Mouse (Mus musculus) forelimb bud, embryonic 11.5 days (tissue): ENCODE results near the gene Atp11c.

Experiments
- DNase-seq: peaks from one replicate; pipeline ENCODE4 v3.0.0-alpha.2; 2012; ENCODE audit warnings: low read depth, low spot score

Atp11c gene

GRCm38 (mm10) chrX:60386852-60387251, 205.6 kb downstream of the Atp11c start:
- DNase-seq: no peak

DNA sequence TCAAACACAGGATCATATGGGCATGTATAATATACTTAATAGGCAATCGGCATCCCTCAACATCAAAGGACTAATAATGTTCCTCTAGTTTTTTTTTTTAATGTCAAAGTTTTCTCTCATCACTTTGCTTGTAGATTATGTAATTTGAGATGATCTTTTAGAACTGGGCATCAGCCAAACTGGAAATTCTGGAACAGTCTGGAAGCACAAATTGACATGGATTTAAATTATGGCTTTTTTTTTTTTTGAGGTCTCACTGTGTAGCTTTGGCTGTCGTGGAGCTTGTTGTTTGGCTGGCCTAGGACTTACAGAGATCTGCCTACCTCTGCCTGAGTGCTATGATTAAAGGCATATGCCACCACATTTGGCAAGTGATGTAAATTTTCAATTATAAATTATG, 210.8 kb downstream of the Atp11c start:
- no peak for DNase-seq

- no peak for DNase-seq
Measured at GRCm38 (mm10) chrX:60380386-60380785, 212.1 kb downstream of the Atp11c start.

- no peak for DNase-seq
Measured at GRCm38 (mm10) chrX:60348741-60349140, 243.8 kb downstream of the Atp11c start.

GRCm38 (mm10) chrX:60345447-60345846, 247.1 kb downstream of the Atp11c start:
- DNase-seq: no peak

DNA sequence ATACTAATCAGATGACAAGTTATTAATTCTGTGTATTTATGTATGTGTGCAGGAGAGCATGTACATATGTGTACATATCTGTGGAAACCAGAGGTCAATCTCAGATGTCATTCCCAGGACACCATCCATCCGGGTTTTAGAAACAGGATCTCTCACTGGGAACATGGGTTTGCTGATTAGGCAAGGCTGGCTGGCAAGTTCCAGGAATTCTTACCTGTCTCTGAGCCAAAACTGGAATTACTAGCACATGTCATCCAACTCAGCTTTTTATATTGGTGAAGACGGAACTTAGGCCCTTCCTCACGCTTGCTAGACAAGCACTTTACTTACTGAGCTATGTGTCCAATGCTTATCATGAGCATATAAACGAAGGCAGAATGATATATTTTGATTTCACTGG, 247.5 kb downstream of the Atp11c start:
- DNase-seq: no peak

DNA sequence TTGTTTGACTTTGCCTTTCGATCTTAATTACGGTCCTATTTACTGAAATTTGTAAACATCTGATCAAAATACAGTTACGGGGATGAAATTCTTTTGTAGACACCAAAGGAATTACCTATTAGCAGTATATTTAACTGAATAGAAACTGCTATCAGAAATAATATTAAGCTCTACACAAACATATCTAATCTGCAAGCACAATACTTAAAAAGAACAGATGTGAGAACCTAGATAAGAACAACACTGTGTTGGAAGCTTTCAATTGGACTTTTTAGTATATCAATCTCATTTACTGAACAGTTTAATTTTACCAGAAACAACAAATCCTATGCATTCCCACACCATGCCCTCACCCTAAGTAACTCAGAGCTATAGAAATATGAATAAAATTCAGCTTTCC, 262.8 kb downstream of the Atp11c start:
- no peak for DNase-seq

DNA sequence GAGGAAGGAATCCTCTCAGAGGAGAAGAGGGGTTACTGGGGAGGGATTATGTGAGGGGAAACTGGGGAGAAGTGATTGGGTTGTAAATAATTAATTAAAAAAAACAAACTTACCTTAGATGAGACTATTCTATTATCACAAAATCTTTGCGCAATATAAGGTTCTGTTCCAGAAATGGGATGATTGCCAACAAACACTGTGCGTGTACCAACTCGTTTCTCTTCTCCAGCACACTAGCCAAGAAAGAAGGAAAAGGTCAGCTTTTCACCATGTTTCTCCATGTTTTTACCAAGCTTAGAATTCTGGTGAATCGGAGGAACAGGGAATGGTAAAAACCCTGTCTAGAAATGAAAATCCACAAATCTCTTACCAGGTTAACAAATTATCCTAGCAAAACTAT, 271.2 kb downstream of the Atp11c start:
- no peak for DNase-seq

DNA sequence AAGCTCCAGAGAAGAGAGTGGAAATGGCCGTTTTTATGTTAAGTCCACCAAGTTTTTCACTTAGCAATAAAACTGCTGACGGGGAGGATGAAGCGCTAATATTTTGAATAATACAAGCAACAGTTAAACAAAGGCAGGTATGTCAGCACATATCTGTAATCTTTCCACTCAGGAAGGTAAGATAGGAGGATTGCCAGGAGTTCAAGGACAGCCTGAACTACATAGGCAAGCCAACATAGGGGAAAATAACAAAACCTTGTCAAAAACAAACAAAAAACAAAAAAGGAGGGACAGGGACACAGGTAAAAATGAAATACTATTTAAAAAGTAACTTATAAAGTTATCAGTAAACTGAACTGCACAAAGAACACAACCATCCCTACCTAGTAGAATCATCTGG, 274.8 kb downstream of the Atp11c start:
- no peak for DNase-seq

DNA sequence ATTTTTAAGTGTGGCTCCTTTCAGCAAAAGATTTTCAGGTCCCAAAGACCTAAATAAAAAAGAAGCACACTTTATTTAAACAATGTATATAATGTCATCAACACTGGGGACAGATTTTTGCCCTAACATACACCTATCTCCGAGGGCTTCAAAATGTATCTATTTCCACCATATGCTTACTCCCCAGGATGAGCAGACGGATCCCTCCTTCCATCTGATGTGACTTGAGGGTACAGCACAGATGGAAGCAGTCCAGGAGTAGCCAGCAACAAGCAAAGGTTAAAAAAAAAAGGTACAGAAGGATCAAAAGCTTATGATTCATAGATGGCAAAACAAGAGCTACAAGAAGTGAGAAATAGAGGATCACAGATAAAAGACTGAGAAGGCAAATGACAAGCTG, 300.2 kb downstream of the Atp11c start:
- no peak for DNase-seq

DNA sequence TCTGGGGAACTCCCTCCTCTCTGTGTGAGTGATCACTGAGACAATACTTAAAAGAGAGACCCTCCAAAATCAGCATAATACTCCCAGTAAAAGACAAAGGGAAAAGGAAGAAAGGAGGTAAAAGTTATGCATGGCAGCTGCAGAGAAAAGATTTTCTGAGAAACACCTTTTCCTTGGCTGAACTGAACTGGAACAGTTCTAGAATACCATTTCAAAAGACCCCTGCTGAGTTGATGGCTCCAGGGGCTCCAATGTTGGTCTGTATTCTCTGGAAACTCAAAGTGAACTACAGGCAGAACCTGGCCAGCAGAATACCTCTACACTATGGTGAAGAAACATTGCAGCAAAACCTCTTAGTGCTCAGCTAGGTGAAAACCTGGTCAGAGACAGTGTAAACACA, 337.2 kb downstream of the Atp11c start:
- no peak for DNase-seq

GRCm38 (mm10) chrX:60187726-60188125, 404.8 kb downstream of the Atp11c start:
- DNase-seq: no peak

- DNase-seq: no peak
Measured at GRCm38 (mm10) chrX:60182611-60183010, 409.9 kb downstream of the Atp11c start.

DNA sequence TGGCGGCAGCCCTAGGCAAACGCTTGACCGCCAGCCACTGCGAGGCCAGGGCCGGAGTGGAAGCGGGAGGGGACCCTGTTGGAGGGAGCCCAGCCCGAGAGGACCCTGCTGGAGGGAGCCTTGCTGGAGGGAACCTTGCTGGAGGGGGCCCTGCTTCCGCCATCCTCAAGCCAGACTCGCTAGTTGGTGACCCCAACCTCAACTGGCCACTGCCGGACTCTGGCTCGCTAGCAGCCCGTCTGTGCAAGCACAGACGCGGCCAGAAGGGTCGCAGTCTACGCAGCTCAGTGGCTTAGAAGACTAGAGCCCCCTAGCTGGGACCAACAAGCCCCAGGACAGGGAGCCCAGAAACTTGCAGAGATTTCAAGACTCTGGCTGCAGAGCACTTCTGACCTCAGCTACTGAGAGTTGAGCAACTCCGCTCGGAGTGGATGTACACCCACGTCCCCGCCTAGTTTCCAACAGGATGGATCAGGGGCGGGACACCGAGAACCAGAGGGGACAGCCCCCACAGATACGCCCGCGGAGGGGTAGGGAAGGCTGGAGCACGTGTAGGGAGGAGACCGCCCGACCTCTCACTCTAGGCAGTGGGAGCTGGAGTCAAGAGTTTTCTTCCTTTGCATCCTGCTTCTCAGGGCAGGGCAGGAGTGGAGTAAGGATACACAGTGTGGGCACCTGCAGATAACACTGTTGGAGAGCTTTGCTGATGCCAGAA, 413.6 kb downstream of the Atp11c start, which contains the start of gene Mcf2:
Gene Mcf2 (minus strand): TSS at position 346 of the 715 bp plus-strand sequence.
- no peak for DNase-seq

DNA sequence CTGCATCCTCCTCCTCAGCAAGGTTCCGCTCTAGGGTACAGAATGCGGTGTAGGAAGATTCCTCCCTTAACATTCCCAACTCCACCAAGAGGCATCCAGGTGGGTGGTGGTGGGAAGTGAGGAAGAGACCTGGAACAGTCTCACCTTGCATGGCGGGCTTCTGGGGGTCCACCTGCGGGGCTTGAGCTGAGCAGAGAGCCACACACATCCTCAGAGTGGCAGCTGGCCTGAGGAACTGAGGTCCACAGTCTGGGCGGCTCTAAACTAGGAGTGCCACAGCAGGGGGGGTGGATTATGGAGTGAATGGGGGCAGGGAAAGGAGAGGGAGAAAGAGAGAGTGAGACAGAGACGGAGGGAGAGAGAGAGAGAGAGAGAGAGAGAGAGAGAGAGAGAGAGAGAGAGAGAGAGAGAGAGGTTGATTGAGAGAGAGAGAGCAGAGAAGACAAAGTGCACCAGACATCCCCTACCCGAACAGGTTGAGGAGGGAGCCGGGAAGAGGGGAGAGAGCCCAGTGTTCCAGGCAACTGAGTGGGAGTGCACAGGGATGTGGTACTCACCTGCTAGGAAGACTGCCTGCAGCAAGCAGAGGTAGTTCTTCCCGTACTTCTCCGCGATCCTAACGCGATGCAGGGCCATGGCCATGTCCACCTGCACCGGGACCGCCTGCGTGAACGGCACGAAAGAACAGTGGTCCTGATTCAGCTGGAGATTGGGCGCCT, 414.3 kb downstream of the Atp11c start:
- no peak for DNase-seq
